Mouse (Mus musculus): Measurements from ENCODE around the gene Pum3.

- TF ChIP-seq CTCF (conservative IDR thresholded peaks at IDR 0.05; ENCODE audit: low read length) (peak; percentile 34), POU5F1 (IDR thresholded peaks at IDR 0.05; ENCODE audit: borderline replicate concordance, low read length) (no peak), NANOG (IDR thresholded peaks at IDR 0.05; ENCODE audit: borderline replicate concordance, low read length) (no peak)
Measured at GRCm38 (mm10) chr19:27447515-27447914, 17.9 kb upstream of the Pum3 start.

Measured in E14TG2a.4 (cell line).